ENCODE assay signal across 31 mouse cellular contexts in the genomic region with DNA sequence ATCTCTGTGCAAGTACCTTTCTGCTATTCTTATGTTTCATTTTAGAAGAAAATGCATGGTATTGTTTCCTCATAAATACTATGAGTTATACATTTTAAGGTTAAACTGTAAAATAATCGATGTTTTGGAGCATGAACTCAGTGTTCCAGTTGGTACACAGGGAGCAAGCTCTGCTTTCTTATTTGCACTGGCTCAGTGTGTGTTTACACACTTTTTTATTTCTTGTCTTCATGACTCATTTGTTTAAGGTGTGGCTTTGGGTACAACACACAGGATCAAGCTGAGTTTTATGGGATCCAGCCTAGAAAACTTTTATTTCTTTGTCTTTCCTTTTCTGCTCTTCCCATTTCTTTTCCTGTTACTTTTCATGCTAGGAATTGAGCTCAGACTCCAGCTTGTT.
"Had no signal": no experiment of that assay in that cellular context is flagged by ENCODE, and none has a peak within 500 bp of the region (broad histone marks: within the 10 kb centered on the region; RNA-seq: fewer than 3 reads in every experiment).

No protein-coding gene starts in this region.

- DNase-seq: left cerebral cortex, postnatal 4 days; liver; liver, embryonic 13.5 days; lung, adult 18-20 months; lung, adult 2 months; lung, embryonic 14.5 days; lung, postnatal 10 days; lung, postnatal 14 days; lung, postnatal 36 days; lung, postnatal 4 days; midbrain, embryonic 14.5 days had no signal

- H3K9ac ChIP-seq: limb, embryonic 12.5 days; limb, embryonic 13.5 days; limb, embryonic 15.5 days; liver, embryonic 12.5 days; liver, embryonic 13.5 days; liver, embryonic 14.5 days; liver, embryonic 15.5 days; lung, embryonic 14.5 days; lung, embryonic 15.5 days; midbrain, embryonic 12.5 days; midbrain, embryonic 13.5 days; midbrain, embryonic 15.5 days had no signal

- H3K27ac ChIP-seq: left cerebral cortex, adult 2 months; limb, embryonic 10.5 days; limb, embryonic 12.5 days; limb, embryonic 13.5 days; limb, embryonic 15.5 days; liver, embryonic 12.5 days; liver, embryonic 13.5 days; liver, embryonic 14.5 days; liver, embryonic 15.5 days; lung, embryonic 15.5 days; macrophage; midbrain, embryonic 10.5 days; midbrain, embryonic 12.5 days; midbrain, embryonic 13.5 days; midbrain, embryonic 15.5 days had no signal

- H3K4me2 ChIP-seq: limb, embryonic 12.5 days; limb, embryonic 13.5 days; limb, embryonic 15.5 days; liver, embryonic 11.5 days; liver, embryonic 12.5 days; liver, embryonic 13.5 days; liver, embryonic 15.5 days; lung, embryonic 14.5 days; lung, embryonic 15.5 days; midbrain, embryonic 11.5 days; midbrain, embryonic 12.5 days; midbrain, embryonic 13.5 days; midbrain, embryonic 15.5 days had no signal

- H3K4me1 ChIP-seq: limb, embryonic 10.5 days; limb, embryonic 12.5 days; limb, embryonic 13.5 days; limb, embryonic 15.5 days; liver, embryonic 12.5 days; liver, embryonic 13.5 days; liver, embryonic 15.5 days; lung, embryonic 15.5 days; megakaryocyte, embryonic 14.5 days; midbrain, embryonic 10.5 days; midbrain, embryonic 12.5 days; midbrain, embryonic 13.5 days; midbrain, embryonic 15.5 days had no signal

- H3K27me3 ChIP-seq: limb, embryonic 12.5 days; limb, embryonic 13.5 days; limb, embryonic 15.5 days; liver, embryonic 12.5 days; liver, embryonic 13.5 days; liver, embryonic 15.5 days; lung, embryonic 15.5 days; megakaryocyte, embryonic 14.5 days; midbrain, embryonic 12.5 days; midbrain, embryonic 13.5 days; midbrain, embryonic 15.5 days had no signal

- H3K36me3 ChIP-seq: limb, embryonic 10.5 days; limb, embryonic 12.5 days; limb, embryonic 13.5 days; limb, embryonic 15.5 days; liver, embryonic 12.5 days; liver, embryonic 13.5 days; liver, embryonic 15.5 days; lung, embryonic 15.5 days; midbrain, embryonic 10.5 days; midbrain, embryonic 12.5 days; midbrain, embryonic 13.5 days; midbrain, embryonic 15.5 days had no signal

- H3K4me3 ChIP-seq: left cerebral cortex, adult 2 months; limb, embryonic 10.5 days; limb, embryonic 12.5 days; limb, embryonic 13.5 days; limb, embryonic 15.5 days; liver, embryonic 12.5 days; liver, embryonic 13.5 days; liver, embryonic 15.5 days; lung, embryonic 15.5 days; megakaryocyte, embryonic 14.5 days; midbrain, embryonic 10.5 days; midbrain, embryonic 12.5 days; midbrain, embryonic 13.5 days; midbrain, embryonic 15.5 days; myocyte had no signal

- H3K9me3 ChIP-seq: limb, embryonic 10.5 days; limb, embryonic 12.5 days; limb, embryonic 13.5 days; limb, embryonic 15.5 days; liver, embryonic 12.5 days; liver, embryonic 13.5 days; liver, embryonic 15.5 days; lung, embryonic 15.5 days; megakaryocyte, embryonic 14.5 days; midbrain, embryonic 10.5 days; midbrain, embryonic 12.5 days; midbrain, embryonic 13.5 days; midbrain, embryonic 15.5 days had no signal

- ATAC-seq: liver, embryonic 12.5 days; lung, postnatal 0 days; midbrain, embryonic 13.5 days; midbrain, embryonic 15.5 days; midbrain, embryonic 16.5 days had no signal
